Mouse (Mus musculus): ENCODE results near the gene Cdkal1.

DNA sequence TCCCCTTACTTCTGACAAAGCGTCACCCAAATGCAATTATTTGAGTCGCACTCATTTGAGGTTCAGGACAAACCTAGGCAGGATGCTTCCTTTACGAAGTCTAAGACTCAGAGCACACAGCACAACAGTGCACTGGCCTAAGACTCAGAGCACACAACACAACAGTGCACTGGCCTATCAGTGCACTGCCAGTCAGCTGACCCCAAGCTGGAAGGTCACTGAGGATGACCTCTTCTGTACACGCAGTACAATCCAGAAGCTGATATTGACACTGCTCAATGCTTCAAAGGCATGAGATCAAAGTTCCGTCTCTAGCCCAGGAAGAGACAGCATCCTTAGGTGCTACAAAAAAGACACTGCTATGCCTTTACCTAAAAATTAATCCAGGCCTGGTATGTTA, 327.1 kb downstream of the Cdkal1 start:
- TF ChIP-seq CTCF (IDR thresholded peaks at IDR 0.05; ENCODE audit: control insufficient read depth, insufficient read depth, low read length) (no peak), POLR2A (IDR thresholded peaks at IDR 0.05; ENCODE audit: borderline replicate concordance, control insufficient read depth, low read depth, low read length) (no peak)
